Mouse (Mus musculus) CD4-positive helper T cell, adult 2 months (primary cell): ENCODE results near the gene Ahcyl1.
"Not testable (repeated sequence)": the region's sequence is repeated elsewhere in the genome, so short reads cannot be mapped to it uniquely, and the experiment has no call there.

ENCODE experiments used
- DNase-seq: peaks from one replicate; pipeline ENCODE4 v3.0.0-alpha.2; 2012; ENCODE audit warnings: low read depth, missing footprints, low spot score

Gene Ahcyl1

DNA sequence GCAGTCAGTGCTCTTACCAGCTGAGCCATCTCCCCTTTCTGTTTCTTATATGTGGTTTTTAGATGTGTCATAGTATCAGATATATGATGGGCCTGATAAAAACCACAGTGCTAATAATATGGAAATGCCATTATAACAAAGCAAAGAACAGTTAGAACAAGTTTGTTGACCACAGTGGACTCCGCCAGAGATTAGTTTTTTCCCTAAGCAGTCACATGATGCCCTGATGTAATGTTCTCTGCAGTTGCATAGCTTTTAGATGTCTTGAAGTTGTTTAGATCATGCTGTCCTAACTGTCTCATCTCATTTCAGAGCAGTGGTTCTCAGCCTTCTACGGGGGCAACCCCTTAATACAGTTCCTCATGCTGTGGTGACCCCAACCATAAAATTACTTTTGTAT, 40.2 kb downstream of the Ahcyl1 start:
- no peak for DNase-seq

DNA sequence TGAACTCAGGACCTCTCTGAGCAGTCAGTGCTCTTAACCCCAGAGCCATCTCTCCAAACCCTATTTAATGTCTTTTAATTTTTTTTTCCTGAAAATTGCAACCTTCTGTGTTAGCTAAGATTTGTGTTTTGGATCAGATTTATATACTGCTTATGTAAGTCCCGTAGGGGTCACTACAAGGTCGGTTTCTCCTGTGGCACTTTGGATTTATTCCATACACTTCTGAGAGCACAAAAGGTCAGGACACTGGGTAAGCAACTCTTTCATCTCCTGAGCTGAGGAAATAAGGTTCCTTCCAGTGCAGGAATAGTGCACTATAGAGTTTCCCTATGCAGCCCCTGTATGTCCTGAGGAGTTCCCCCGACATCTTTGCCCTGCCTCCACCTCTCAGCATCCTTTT, 40.9 kb downstream of the Ahcyl1 start:
- DNase-seq, result no peak

DNA sequence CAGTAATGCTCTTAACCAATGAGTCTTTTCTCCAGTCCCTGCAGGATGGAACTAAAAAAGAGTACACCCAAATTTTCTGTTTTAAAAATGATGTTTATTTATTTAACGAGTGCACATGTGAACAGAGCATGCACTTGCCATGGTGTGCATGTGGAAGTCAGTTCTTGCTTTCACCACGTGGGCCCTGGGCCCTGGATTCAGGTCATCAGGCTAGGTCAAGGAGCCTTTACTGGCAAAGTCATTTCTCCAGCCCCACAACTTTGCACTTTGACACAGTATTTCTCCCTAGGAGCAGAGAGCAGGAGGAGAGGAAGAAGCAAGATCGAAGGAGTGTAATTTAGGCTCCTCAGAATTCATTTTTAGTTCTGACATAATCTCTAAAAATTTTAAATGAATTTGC, 41.5 kb downstream of the Ahcyl1 start:
- DNase-seq, result no peak

- DNase-seq, result no peak
These were observed 43.4 kb downstream of the Ahcyl1 start for GRCm38 (mm10) chr3:107652968-107653367.

DNA sequence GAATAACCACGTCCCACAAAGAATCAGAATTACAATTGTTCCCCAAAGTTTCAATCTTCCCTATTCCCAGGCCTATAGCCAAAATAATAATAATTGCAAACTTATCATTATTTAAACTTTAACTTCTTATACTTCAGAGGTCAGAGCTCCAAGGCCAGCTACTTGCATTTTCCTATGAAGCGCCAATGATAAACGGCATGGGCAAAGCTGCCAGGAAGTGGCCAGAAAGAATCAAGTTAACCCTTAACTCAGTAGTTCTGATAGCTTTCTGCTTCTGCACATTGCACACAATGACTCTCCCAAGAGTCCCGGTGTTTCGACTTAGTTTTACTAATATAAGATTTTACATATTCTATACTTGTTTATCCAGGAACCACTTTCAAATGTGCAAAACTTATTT, 46.1 kb downstream of the Ahcyl1 start:
- DNase-seq, result not testable (repeated sequence)

- no peak for DNase-seq
These were observed 49.4 kb downstream of the Ahcyl1 start for GRCm38 (mm10) chr3:107646947-107647346.

DNA sequence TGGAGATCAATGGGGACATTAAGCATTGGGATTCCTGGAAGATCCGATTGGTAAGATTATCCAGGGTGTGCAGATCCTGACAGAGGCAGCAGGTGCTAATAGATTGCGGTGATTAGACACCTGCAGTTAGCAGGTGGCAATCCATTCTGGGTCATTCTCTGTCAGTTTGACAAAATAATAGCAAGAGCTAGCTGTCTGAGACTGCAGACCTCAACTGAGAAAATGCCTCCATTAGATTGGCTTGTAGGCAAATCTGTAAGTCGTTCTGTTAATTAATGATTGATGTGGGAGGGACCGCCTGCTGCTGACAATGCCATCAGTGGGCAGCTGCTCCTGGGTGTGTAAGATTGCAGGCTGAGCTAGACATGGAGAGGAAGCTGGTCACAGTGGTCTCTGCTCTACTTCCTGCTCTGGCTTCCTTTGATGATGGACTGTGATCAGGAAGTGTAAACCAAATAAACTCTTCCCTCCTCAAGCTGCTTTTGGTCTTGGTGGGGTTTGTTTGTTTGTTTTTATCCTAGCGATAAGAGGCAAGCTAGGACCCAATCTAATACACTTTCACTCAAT, 58.7 kb downstream of the Ahcyl1 start:
- no peak for DNase-seq

DNA sequence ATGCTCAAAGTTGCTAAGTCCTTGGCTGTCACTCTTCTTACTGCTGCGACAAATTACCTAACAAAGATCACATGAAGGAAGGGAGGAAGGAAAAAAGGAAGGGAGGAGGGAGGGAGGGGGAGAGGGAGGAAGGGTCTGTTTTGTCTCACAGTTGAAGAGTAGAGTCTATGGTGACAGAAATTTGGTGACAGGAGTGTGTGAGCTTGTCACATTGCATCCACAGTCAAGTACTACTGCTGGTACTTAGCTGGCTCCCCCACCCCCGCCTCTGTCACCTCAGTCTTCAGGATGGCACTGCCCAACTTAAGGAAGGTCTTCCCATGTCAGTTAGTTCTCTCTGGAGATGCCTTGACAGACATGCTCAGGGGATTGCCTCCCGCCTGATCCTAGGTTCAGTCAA, 60.1 kb downstream of the Ahcyl1 start:
- no peak for DNase-seq

DNA sequence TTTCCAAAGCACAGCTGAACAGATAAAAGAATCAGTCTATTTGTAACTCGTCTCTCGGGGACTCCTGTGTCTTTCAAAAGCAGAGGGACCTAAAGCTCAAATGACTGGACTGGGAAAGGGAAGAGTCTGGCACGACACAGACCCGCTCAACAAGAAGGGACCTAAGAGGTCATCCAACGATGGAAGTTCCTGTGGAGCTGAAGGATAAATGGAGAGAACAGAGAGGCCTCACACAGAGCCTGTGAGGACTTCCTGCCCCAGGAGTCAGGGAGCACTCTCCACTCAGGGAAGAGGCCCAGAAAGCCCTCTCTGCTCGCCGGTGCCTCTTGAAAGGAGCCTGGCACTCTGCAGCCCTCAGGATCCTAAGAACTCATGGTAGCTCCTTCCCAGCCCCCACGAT, 60.5 kb downstream of the Ahcyl1 start:
- DNase-seq, result no peak

GRCm38 (mm10) chr3:107633906-107634305, 62.5 kb downstream of the Ahcyl1 start:
- DNase-seq, result no peak

GRCm38 (mm10) chr3:107632786-107633185, 63.6 kb downstream of the Ahcyl1 start:
- no peak for DNase-seq

- DNase-seq, result peak; percentile 94
These were observed 64.8 kb downstream of the Ahcyl1 start, which contains the start of gene Strip1 for GRCm38 (mm10) chr3:107631523-107631958. Strip1 (minus strand) TSS chr3:107631694.

- DNase-seq, result peak; percentile 37
These were observed 65.5 kb downstream of the Ahcyl1 start, which contains the start of gene Gm10961 for GRCm38 (mm10) chr3:107630682-107631522. Gm10961 (plus strand) TSS chr3:107631322.

- no peak for DNase-seq
These were observed 66.9 kb downstream of the Ahcyl1 start for GRCm38 (mm10) chr3:107629411-107629810.

- no peak for DNase-seq
These were observed 67.8 kb downstream of the Ahcyl1 start for GRCm38 (mm10) chr3:107628551-107628950.

DNA sequence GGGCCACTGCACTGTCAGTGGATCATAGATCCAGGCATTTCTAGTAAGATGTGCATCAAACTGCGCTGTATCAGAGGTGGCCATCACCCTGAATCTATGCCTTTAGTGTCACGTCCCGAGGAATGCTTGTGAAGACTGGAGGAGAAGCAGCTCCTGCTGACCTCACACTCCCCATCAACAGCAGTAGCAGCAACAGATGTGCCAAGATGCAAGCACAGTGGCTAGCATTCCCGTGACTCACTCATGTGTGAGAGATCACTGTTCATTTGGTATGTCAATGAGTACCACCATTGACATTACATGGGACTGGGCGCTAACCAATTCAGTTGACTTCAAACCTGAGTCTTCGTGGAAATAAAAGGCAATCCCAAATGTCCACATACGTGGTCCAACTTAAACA, 68.7 kb downstream of the Ahcyl1 start:
- DNase-seq, result no peak

DNA sequence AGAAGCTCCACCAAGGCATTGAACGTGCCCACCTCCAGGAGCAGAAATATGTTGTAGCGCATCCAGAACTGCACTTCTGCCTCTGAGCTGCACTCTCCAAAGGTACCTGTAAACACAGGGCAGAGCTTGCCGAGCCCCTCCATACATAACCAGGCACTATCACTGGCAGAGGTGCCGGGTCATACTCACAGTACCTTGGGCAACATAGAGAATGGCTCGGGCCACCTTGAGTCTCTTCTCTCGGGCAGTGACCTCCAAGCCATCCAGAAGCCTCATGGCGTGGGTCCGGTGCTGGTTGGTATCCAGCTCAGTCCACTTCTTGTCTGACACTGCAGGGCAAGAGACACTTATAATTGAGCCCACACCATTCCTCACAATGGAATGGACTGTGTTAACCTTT, 69.6 kb downstream of the Ahcyl1 start:
- DNase-seq, result no peak

- DNase-seq, result no peak
These were observed 70.8 kb downstream of the Ahcyl1 start for GRCm38 (mm10) chr3:107625536-107625935.

DNA sequence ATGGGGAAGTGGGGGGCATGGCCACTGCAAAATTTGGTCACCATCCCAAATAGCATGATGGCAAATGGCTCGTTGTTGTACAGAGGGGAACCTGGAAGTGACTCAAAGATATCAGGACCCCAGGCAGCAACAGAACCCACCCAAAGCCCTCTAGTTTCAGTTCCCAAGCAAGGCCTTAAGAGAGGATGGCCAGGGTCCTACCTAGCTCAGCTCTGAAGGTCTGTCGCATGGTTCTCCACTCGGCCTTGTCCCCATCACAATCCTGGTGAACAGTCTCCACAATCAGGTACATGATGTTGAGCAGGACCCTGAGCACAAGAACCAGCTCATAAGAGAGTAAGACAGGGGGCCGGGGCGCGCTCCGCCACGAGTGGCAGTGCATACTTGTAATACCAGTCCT, 71.9 kb downstream of the Ahcyl1 start:
- no peak for DNase-seq

- no peak for DNase-seq
These were observed 73.8 kb downstream of the Ahcyl1 start for GRCm38 (mm10) chr3:107622537-107622936.

- DNase-seq, result no peak
These were observed 74.9 kb downstream of the Ahcyl1 start for GRCm38 (mm10) chr3:107621286-107622075.

DNA sequence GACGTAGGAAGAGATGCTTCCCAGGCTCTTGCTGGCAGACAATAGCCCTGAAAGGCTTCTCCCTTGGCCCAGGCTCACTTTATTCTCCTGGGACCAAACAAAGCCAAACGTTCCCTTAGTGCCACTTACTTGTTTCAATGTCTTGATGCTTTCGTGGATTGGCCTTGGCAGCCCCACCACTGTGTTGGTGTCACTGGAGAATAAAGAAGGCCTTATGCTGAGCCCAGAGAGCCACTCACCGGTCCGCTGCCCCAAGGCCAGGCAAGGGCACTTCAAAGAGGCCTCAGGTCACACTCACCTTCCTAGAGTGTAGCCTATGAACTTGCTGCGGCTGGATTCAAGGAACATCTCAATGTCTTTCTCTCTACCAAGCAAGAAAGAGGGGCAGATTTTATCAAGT, 76.4 kb downstream of the Ahcyl1 start:
- DNase-seq, result no peak
